ENCODE assay signal across 25 mouse cellular contexts in the genomic region with DNA sequence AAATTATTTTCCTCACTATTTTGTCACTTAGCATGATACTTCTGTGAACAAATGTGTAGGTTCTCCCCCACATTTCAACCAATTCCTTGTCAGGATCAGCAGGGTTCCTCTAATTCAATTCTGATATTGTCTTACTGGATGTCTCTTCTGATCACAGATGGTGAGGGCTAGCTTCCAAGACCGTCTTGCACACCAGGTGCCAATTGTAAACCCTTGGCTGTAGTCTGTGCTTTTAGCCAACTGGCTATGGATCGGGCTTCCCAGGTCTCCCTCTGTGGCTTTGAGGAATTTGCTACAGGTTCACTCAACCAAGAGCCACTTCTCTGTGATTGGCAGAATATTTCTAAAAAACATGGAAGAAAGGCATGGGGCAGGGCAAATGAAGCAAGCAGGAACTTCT.
DNase-seq lines count a peak whose midpoint lies in the region; ATAC-seq lines count a peak whose summit lies in the region.
"Had no signal": no experiment of that assay in that cellular context is flagged by ENCODE, and none has a peak within 500 bp of the region (broad histone marks: within the 10 kb centered on the region; RNA-seq: fewer than 3 reads in every experiment).

No protein-coding gene starts in this region.

- no peak overlapping the region for H3K4me3 ChIP-seq in hindbrain, embryonic 16.5 days (ENCODE audit: low read length)
- no peak overlapping the region for H3K4me3 ChIP-seq in hindbrain, embryonic 12.5 days
- H3K4me3 ChIP-seq in intestine, embryonic 15.5 days (replicated peaks): no peak overlapping the region
- H3K4me3 ChIP-seq: heart, embryonic 13.5 days; limb, embryonic 13.5 days; liver, embryonic 13.5 days; lung, embryonic 15.5 days; neural tube, embryonic 12.5 days had no signal

- H3K4me2 ChIP-seq in hindbrain, embryonic 16.5 days (ENCODE audit: low read length): no peak overlapping the region
- no peak overlapping the region for H3K4me2 ChIP-seq in hindbrain, embryonic 12.5 days (replicated peaks)
- no peak overlapping the region for H3K4me2 ChIP-seq in intestine, embryonic 15.5 days (replicated peaks)
- H3K4me2 ChIP-seq: heart, embryonic 13.5 days; limb, embryonic 13.5 days; liver, embryonic 13.5 days; lung, embryonic 15.5 days; neural tube, embryonic 12.5 days had no signal

- H3K36me3 ChIP-seq in hindbrain, embryonic 16.5 days (ENCODE audit: control insufficient read depth, insufficient read depth, low read length): no peaks in the 10 kb centered on the region
- no peaks in the 10 kb centered on the region for H3K36me3 ChIP-seq in hindbrain, embryonic 12.5 days
- H3K36me3 ChIP-seq in intestine, embryonic 15.5 days: no peaks in the 10 kb centered on the region
- H3K36me3 ChIP-seq: heart, embryonic 13.5 days; limb, embryonic 13.5 days; liver, embryonic 13.5 days; lung, embryonic 15.5 days; neural tube, embryonic 12.5 days had no signal

- no peaks in the 10 kb centered on the region for H3K9me3 ChIP-seq in hindbrain, embryonic 16.5 days (ENCODE audit: control insufficient read depth, low read length)
- no peaks in the 10 kb centered on the region for H3K9me3 ChIP-seq in hindbrain, embryonic 12.5 days (replicated peaks)
- H3K9me3 ChIP-seq in intestine, embryonic 15.5 days: no peaks in the 10 kb centered on the region
- H3K9me3 ChIP-seq: heart, embryonic 13.5 days; limb, embryonic 13.5 days; liver, embryonic 13.5 days; lung, embryonic 15.5 days; neural tube, embryonic 12.5 days had no signal

- H3K27me3 ChIP-seq in hindbrain, embryonic 16.5 days (replicated peaks; ENCODE audit: control insufficient read depth, insufficient read depth, low read length): no peaks in the 10 kb centered on the region
- H3K27me3 ChIP-seq in hindbrain, embryonic 12.5 days: no peaks in the 10 kb centered on the region
- H3K27me3 ChIP-seq in intestine, embryonic 15.5 days (replicated peaks): no peaks in the 10 kb centered on the region
- H3K27me3 ChIP-seq: heart, embryonic 13.5 days; limb, embryonic 13.5 days; liver, embryonic 13.5 days; lung, embryonic 15.5 days; neural tube, embryonic 12.5 days had no signal

- WGBS in hindbrain, embryonic 16.5 days: 54% methylated on average over 2 of the region's 2 CpGs
- WGBS in hindbrain, embryonic 12.5 days: 62% methylated on average over 2 of the region's 2 CpGs
- 81% methylated on average over 2 of the region's 2 CpGs for WGBS in intestine, embryonic 15.5 days

- peak; percentile 56 for DNase-seq in brain, adult 2 months (ENCODE audit: low read depth, low spot score)
- DNase-seq in cerebellum, adult 11-12 months: peak; percentile 45
- DNase-seq in cerebellum, postnatal 14 days: peak; percentile 81 to 91
- no peak for DNase-seq in kidney, adult 8-10 months
- DNase-seq in layer of hippocampus, postnatal 25 days (ENCODE audit: extremely low spot score in 1 of 2, low spot score in 1 of 2): no peak
- DNase-seq: adrenal gland, postnatal 10 days; B cell, adult 2 months; gastrocnemius, postnatal 14 days; heart, adult 18-20 months; heart, postnatal 36 days; kidney, adult 9 months; kidney, postnatal 25 days; layer of hippocampus, adult 9-11 months; liver, embryonic 13.5 days; lung, postnatal 4 days; right cerebral cortex, adult 18-20 months; thymus, postnatal 14 days had no signal

- H3K27ac ChIP-seq in hindbrain, embryonic 16.5 days (ENCODE audit: low read depth, low read length): no peak overlapping the region
- H3K27ac ChIP-seq in hindbrain, embryonic 12.5 days: no peak overlapping the region
- H3K27ac ChIP-seq in intestine, embryonic 15.5 days: no peak overlapping the region
- H3K27ac ChIP-seq: heart, embryonic 13.5 days; limb, embryonic 13.5 days; liver, embryonic 13.5 days; lung, embryonic 15.5 days; neural tube, embryonic 12.5 days had no signal

- peak; percentile 84 for ATAC-seq in hindbrain, embryonic 16.5 days
- no peak for ATAC-seq in hindbrain, embryonic 12.5 days (ENCODE audit: low FRiP score)
- no peak for ATAC-seq in intestine, embryonic 15.5 days
- ATAC-seq: inflammation-experienced regulatory T-cells, adult 6 months had no signal

- H3K9ac ChIP-seq in hindbrain, embryonic 16.5 days (ENCODE audit: low read depth, low read length): no peak overlapping the region
- H3K9ac ChIP-seq in hindbrain, embryonic 12.5 days: no peak overlapping the region
- H3K9ac ChIP-seq in intestine, embryonic 15.5 days: no peak overlapping the region
- H3K9ac ChIP-seq: heart, embryonic 13.5 days; limb, embryonic 13.5 days; liver, embryonic 13.5 days; lung, embryonic 15.5 days; neural tube, embryonic 12.5 days had no signal

- H3K4me1 ChIP-seq in hindbrain, embryonic 16.5 days (ENCODE audit: control insufficient read depth, insufficient read depth, low read depth, low read length): no peaks in the 10 kb centered on the region
- no peaks in the 10 kb centered on the region for H3K4me1 ChIP-seq in hindbrain, embryonic 12.5 days
- 0 out of 2 replicates have a peak, but pooled peaks cover 3% of the 10 kb centered on the region for H3K4me1 ChIP-seq in intestine, embryonic 15.5 days (replicated peaks)
- H3K4me1 ChIP-seq: heart, embryonic 13.5 days; limb, embryonic 13.5 days; liver, embryonic 13.5 days; lung, embryonic 15.5 days; neural tube, embryonic 12.5 days had no signal

Comparison
In these comparisons a context has a peak if more than half of its experiments do, and no peak if none do; other contexts are left out.
1. DNase-seq: peak in brain, adult 2 months (single experiment), cerebellum, adult 11-12 months (single experiment) and cerebellum, postnatal 14 days (2 of 2); none in kidney, adult 8-10 months (0 of 2) and layer of hippocampus, postnatal 25 days (0 of 2).